Mouse (Mus musculus) embryo, embryonic 10 days (tissue): Measurements from ENCODE around the gene Gm15130.
A peak's percentile ranks its signal among the peaks of the same experiment; 100 is the strongest.

Experiments
- DNase-seq: peaks from one replicate; pipeline ENCODE4 v3.0.0-alpha.2; 2015; ENCODE audit warnings: low spot score

Gm15130 gene

GRCm38 (mm10) chr2:111152836-111153235, at the start of gene Gm15130:
TSS of gene Gm15130 (minus strand) at chr2:111152936.
- no peak for DNase-seq

DNA sequence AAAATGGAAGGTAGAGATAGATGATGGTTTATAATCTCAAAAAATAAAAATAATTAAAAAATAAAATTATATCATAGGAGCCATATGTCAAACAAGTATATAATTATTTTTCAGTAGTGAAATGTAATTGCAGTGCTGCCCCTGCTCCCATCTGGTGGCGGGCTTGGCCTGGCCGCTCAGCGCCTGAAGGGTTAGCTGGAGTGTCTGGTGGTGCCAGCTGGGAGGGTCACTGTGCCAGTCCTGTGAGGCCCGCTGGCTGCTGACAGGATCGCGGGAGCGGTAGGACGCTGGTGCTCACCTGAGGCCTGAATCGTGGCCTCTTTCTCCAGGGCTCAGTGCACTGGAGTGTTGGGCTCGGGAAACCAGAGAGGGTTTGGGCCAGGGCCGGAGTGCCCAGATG, 29.3 kb upstream of the Gm15130 start:
- no peak for DNase-seq

DNA sequence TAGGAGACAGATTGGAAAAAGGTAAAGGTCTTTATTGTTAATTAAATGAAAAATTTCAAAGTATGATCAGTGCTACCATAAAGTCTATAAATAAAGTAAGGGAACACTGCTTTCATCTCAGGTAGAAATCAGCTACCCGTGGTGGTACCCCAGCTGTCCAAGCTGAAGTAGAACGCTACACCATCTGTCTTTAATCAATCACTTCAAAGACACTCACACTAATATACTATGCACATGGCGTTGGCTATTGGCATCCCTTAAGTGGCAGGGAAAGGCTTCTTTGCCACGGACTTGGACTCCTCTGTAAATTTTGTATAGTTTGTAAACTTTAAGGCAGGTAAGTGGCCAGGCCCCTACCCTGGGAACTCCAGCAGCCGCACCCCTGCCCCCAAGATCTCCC, 17.0 kb downstream of the Gm15130 start:
- DNase-seq, result peak; percentile 14

DNA sequence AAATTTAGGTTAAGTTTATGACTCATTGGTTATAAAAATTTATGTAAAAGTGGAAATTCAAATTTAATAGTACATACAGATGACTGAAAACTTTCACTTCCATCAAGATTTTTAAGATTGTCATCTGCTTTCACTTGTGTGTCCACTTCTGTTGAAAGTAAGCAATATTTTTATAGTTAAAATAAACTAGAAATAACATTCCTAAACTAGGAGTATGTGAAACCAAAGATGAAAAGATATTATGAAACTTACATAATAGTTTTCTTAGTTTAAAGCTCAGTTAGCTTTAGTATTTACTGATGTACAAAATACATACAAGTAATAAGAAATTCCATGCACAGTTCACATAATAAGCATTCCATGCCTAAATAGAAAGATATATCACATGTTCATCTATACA, 46.9 kb downstream of the Gm15130 start, which contains the start of gene Gm13941:
Gene Gm13941 (minus strand): TSS at position 101 of the 400 bp plus-strand sequence.
- DNase-seq, result no peak
